Mouse (Mus musculus) cerebellum, adult 11-12 months (tissue): Measurements from ENCODE around the gene Cyp2j7.
"Not testable (repeated sequence)": the region's sequence is repeated elsewhere in the genome, so short reads cannot be mapped to it uniquely, and the experiment has no call there.

Experiments
- DNase-seq: peaks from one replicate; pipeline ENCODE4 v3.0.0; 2022

The Cyp2j7 gene

DNA sequence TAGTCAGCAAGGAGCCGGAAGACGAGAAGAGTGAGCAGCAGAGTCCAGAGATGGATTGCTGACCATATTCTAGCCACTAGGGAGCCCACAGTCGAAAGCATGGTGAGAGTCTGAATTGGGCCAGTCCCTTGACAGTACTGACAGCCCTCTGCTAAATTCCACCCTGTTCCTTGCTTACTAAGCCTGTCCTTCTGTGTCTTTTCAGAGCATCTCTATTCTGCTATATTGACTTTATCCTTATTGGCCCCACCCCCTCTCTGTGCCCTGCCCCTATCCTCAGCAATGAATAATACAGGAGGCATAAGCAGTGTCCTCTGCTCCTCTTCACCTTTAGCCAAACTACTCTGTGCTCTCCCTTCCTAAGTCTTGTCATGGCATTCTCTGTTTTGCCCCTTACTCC, at the start of gene Cyp2j7:
Cyp2j7 (minus strand) TSS at position 101 of the 400 bp plus-strand sequence.
- no peak for DNase-seq

DNA sequence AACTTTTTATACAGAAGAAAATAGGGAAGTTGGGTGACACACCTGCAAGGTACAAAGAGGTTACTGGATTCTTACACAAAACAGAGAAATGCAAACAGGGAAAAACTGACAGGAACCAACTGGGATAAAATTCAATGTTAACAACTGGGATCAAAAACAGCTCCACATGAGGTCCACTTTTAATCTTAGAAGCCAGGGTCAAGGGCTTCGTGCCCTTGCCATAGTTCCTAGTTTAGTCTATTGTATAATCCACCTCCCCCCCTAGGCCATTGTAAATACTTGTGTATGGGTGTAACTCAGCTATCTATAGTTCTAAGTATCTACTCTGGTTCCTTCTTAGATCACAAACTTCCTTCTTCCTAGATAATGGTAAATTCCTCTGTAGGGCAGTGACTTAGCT, 40.4 kb upstream of the Cyp2j7 start:
- not testable (repeated sequence) for DNase-seq

DNA sequence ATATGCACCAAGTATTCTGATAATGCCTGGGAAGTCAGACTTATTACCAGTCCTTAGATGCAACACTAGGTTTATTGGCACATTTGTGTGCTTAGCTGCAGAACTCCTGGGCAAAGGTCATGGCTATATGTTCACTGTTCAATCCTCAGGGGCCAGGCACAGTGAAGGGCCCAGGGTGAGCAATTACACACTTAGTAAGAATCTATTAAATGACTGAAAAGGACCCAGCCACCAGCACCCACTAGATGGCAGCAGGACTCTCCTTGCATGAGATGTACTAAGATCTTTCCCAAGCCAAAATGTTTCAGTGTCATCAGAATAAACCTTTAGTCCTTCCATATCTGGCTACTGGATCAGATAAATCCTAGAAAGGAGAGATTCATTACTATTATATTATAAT, 37.4 kb upstream of the Cyp2j7 start:
- peak; percentile 4 for DNase-seq

DNA sequence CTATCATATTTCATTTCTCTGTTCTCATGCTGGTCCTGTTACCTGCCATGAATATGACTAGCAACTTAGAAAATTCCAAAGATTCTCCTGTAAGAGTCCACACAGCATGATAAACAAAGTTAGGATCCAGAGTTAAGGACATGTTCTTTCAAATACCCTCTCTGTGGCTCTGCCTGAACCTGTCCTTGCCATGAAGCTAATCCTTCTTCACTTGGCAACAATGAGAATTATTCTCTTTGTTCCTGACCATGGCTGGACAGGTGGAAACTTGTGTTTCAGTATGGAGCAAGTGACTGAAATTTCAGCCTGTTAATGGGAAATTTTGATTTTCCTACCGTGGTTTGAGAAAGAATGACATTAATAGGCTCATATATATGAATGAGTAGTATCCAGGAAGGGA, 39.8 kb downstream of the Cyp2j7 start:
- no peak for DNase-seq

DNA sequence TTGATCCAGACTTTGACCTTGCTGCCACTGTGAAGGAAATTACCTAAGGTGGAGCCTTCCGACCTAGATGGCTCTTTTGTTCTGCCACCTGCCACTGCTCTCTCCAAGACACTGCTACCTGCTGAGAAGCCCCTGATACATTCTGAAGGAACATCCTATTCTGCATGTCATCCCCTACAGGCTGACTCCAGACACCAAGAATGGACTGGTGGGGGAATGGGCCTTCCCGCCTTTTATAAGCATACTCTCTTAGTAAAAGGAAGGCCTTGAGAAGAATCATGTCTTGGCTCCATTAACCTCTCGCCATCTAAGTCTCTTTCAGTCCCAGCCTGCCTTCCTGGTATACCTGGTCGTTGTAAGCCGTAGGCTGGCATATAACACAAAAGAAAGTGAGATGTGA, 47.1 kb downstream of the Cyp2j7 start:
- not testable (repeated sequence) for DNase-seq

DNA sequence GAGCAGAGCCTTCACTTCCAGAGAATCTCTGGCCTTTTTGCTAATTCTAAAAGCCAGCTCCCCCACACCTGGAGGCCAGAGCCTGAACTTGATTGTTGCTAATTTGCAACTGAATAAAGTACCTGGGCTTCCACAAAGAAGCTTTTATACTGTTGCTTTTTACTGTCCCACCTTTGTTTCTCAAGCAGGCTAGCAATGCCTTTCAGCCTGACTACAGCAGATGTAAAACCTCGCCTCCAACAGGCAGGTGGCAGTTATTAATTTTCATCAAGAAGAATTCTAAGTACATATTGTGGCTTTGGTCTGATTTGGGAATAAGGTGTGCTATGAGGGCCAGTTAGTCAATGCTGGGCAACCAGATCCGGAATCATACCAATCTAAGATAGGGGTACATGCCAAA, 47.8 kb downstream of the Cyp2j7 start:
- not testable (repeated sequence) for DNase-seq

DNA sequence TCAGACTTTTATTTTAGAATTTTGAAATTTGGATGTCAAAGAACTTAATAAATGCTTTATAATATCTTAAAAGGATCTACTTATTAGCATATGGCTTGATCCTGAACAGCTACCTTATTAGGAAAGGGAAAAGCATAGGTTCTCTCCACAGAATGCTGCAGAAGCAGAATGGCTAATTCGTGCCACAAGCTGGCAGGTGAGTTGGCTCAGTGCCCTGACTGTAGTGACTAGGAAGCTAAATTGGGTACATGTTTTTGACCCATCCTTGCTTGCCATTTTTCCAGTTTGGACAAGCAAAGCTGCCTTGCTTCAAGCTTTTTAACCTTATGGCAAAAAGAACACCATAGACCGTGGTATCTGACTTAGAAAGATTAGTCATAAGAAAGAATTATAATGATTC, 48.3 kb downstream of the Cyp2j7 start:
- DNase-seq = not testable (repeated sequence)

DNA sequence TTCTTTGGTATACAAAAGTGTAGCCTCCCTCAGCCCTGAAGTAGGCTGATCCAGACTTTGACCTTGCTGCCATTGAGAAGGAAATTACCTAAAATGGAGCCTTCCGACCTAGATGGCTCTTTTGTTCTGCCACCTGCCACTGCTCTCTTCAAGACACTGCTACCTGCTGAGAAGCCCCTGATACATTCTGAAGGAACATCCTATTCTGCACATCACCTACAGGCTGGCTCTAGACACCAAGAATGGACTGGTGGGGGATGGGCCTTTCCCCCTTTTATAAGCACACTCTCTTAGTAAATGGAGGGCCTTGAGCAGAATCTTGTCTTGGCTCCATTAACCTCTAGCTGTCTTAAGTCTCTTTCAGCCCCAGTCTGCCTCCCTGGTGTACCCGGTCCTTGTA, 51.7 kb downstream of the Cyp2j7 start:
- not testable (repeated sequence) for DNase-seq

DNA sequence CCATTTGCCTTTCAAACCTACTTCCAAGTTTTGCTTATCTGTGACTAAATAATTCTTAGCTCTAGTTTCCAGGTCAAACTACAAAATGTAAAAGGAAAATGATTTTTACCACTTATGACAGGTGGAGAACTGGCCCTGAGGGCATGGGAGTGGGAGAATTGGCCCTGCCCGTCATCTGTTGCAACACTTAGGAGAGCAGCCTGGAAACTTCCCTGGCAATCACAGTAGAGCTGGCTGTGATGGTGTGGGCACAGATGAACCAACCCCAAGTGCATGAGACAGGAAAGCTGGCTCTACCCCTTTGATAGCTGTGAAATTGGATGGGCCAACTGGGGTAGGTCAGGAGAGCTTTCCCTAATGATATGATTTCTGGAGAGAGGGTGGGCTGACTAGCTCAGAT, 73.6 kb downstream of the Cyp2j7 start:
- no peak for DNase-seq

DNA sequence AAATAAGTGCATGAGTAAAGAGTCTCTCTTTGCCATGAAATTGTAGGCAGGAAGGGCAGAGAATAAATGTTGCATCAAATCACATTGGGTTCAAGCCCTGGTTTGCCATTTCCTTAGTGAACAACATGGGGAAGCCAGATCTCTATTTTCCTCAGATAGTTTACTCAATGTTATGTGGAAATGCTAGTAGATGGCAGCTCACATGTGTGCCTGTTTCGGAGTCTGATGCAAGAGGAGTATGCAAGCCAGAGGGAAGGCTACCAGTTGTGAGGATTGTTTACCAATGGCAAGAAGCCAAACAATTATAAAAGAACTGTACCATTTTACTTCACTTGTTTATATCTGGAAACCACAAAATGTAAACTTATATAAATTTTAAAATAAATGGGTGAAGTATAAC, 74.9 kb downstream of the Cyp2j7 start:
- no peak for DNase-seq
